Mouse (Mus musculus) stomach, adult 2 months (tissue): Measurements from ENCODE around the gene Ahnak2. TPM values are rescaled to one million over a fixed set of nuclear protein-coding genes. Genes with fewer than 3 reads are reported as not detected.

ENCODE experiments used
- polyA plus RNA-seq: library from polyadenylated mRNA; depleted of rRNA; stranded (reverse); fragments of >200 nt; gene quantifications from 2 replicates; pipeline ENCODE4 v1.2.3, GENCODE M21; 2012; rRNA removed

The Ahnak2 gene
- polyA plus RNA-seq: 4.8 and 6.8 TPM in 2 replicates

DNA sequence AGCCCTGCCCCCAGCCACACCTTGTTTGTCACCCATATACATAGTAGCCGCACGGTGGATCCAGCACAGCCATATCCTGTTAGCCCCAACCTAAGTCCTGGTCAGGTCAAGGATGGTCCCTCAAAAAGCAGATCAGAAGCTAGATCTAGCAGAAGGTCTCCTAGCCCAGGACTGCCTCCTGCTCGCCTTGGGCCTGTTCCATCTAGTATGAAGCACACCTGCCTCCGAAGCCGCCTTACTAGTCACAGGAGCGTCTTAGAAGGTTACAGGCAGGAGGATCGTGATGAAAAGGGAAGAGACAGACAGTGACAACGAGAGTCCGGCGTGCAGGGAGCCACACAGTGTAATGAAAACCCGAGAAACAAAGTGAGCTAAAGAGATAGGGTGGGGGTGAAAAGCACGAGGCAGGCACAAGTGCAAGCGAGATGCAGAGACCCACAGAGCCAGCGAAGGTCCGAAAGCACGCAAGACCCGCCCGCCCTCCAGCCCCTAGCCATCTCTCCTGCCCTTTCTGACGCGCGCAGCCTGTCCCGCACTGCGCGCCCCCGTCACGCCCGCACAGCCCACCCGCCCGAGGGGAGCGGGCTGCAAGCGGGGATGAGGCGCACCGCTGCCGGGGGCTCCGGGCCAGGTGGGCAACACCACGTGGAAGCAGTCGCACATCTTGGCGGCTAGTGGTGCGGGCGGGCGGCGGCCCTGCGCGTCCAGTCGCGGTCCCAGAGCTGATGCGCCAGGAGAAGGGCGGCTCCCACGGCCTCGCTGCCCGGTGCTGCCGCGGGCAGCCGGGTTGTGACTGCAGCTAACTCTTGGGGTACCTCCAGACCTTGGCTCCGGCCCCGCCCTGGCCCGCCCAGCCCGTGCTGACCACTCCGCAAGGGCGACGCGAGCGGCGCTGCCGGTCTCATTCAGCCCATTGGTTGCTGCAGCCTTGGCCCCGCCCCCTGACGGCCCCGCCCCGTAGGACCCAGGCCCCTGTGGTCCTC lies at the start of gene Ahnak2:
Gene Ahnak2, minus strand, starts transcription at position 794 of the 983 bp plus-strand sequence.

DNA sequence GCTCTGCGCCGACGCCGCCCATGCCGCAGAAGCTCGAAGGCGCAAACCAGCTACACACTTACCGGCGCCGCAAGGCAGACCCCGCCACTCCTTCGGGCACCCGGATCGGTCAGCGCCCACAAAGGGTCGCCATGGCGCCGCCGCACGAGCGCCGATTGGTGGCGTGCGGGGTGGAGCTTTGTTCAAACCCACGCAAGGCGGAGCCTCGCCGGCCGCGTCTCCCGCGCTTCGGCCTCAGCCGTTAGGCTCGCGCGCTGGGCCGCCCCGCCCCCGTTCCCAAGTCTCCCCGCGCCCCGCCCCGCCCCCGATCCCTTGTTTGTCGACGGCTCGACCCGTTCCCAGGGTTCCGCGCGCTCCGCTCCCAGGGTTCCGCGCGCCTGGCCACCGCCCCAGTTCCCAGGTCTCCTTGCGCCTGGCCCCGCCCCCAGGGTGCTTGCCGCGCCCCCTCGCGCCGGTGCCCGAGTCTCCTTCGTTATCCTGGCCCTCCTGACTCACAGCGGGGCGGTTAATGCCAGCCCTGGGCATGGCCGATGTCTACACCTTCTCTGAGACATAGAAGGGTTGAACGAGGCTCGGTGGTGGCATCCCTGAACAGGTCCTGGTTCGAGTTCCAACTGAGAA lies 26.9 kb upstream of the Ahnak2 start, which contains the start of gene Cdca4:
Gene Cdca4, minus strand, starts transcription at position 180 of the 621 bp plus-strand sequence.

DNA sequence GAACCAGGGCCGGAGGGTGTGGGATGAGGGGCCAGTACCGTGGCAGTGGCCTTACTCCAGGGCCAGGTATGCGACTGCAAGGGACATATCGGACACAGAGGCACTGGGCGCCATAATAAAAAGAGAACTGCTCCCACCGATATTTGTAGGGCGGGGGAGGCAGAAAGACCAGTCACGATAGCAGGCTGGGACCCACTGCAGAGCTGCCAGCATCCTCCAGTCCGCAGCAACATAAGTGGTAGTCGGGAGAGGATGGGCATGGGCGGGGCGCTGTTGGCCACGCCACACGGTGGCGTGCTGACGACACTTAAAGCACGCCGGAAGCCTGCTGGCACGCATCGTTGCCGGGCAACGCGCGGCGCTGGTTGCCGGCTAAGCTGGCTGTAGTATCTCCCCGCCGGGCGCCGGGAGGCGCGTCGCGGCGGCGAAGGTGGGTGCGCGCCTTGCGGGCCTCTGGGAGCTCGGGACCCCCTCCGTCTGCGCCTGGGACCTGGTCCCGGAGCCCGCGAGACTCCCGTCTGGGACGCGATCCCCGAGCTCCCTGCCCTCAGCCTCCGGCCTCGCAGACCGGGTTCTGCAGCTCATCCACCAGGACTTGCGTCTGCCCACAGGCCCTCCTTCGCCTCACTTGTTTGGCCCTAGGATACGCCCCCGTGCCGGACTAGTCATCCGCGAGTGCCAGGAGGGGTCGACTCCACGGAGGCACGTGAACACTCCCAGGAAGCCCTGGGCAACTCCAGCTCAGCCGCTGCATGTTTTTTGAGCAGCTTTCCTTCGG lies 6.3 kb upstream of the Ahnak2 start, which contains the start of gene Clba1:
Gene Clba1, plus strand, starts transcription at position 351 of the 778 bp plus-strand sequence.

DNA sequence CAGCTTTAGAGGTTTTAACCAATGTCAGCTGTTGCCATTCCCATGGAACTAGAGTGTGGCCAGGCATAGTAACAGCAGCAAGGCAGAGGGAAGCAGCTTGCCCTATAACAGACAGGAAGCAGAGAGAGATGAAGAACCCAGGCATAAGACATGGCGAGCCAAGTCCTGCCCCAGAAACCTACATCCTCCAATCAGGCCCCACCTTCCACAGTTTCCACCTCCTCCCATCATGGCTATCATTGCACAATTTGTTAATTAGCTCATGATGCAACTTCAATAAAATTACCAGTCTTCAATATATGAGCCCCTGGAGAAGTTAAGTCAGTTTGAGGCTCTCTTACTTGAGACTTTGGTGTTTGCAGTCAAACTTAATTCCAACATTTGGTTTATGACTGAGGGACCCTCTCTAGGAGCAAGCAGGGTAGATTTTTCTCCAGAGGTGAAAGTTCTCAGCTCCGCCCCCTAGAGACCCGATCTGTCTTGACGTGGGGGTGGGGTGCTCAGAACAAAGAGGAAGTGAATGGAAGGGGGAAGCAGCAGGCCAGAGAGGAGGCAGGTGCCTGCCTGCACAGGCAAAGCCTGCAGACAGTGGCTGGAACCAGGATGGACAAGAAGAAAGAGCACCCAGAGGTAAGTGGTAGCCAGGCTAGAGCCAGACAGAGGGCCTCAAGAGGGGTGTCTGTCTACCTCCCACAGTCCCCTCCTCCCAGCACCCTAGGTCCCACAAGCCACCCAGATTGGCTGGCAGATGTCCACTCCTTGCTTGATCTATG lies 42.1 kb downstream of the Ahnak2 start, which contains the start of gene Pld4:
Gene Pld4, plus strand, starts transcription at position 502 of the 773 bp plus-strand sequence.

Other genes with a start within 250 kb of the Ahnak2 start
- 5.6 and 6.4 TPM in 2 replicates for gene Inf2, start 213.9 kb downstream of the Ahnak2 start, polyA plus RNA-seq
- gene Adssl1, start 182.6 kb downstream of the Ahnak2 start, polyA plus RNA-seq: 7.7 and 16.7 TPM in 2 replicates
- gene Siva1, start 158.0 kb downstream of the Ahnak2 start, polyA plus RNA-seq: 16.5 and 24.7 TPM in 2 replicates
- gene Akt1, start 127.8 kb downstream of the Ahnak2 start, polyA plus RNA-seq: 108 and 117 TPM in 2 replicates
- gene Zbtb42, start 123.8 kb downstream of the Ahnak2 start, polyA plus RNA-seq: 19.5 and 22.8 TPM in 2 replicates
- 53.4 and 62.7 TPM in 2 replicates for gene Cep170b, start 82.2 kb downstream of the Ahnak2 start, polyA plus RNA-seq
- 8.0 and 11.8 TPM in 2 replicates for gene Pld4, start 42.0 kb downstream of the Ahnak2 start, polyA plus RNA-seq
- 5.3 and 9.1 TPM in 2 replicates for gene Clba1, start 6.3 kb upstream of the Ahnak2 start, polyA plus RNA-seq
- 11.5 and 11.9 TPM in 2 replicates for gene Cdca4, start 26.8 kb upstream of the Ahnak2 start, polyA plus RNA-seq
- gene Gpr132, start 65.6 kb upstream of the Ahnak2 start, polyA plus RNA-seq: 0.87 and 2.0 TPM in 2 replicates
- 15.0 and 24.3 TPM in 2 replicates for gene Jag2, start 127.1 kb upstream of the Ahnak2 start, polyA plus RNA-seq
- gene Nudt14, start 139.5 kb upstream of the Ahnak2 start, polyA plus RNA-seq: 28.5 and 33.8 TPM in 2 replicates
- 38.8 and 132 TPM in 2 replicates for gene Btbd6, start 173.8 kb upstream of the Ahnak2 start, polyA plus RNA-seq
- gene Brf1, start 198.0 kb upstream of the Ahnak2 start, polyA plus RNA-seq: 16.7 and 28.0 TPM in 2 replicates
- gene Pacs2, start 211.9 kb upstream of the Ahnak2 start, polyA plus RNA-seq: 15.7 and 17.0 TPM in 2 replicates